Mouse (Mus musculus): ENCODE data around the gene Fam189a2. TPM values are rescaled to one million over a fixed set of nuclear protein-coding genes. Genes with fewer than 3 reads are reported as not detected.

Gene Fam189a2
- polyA plus RNA-seq, 1 experiment from 2014 or later = 0.42 TPM

DNA sequence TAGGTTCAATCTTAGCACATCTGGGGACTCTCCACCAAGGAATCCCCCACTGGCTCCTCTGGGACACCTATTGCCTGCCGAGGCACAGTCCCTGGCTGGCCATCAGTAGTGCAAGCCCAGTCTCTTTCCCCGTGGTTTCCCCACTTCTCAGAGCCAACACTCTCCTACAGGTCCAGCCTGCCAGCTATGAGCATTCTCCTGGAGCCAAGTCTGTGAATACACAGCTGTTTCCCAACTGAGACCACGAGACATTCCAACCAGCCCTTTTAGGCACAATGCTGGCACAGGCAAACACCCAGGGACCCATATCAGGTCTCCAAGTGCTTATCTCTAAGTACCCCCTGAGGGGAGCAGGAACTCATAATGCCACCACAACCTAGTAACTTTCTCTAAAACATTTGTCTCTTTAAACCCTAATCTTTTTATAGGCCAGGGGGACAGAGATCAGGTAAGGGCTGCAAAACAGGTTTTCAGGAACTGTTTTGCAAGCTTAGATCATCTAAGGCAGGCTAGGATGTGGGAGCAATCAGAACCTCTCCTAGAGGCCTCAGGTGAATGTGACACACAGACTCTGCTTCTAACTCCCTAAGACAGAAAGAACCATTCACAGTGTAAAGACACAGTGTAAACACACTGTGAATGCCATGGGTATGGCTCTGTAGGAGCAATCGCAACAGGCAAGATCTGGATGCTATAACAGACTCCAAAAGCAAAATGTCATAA lies 23.0 kb downstream of the Fam189a2 start:
- WGBS = 59% methylated on average over 4 of the region's 4 CpGs
- Histone ChIP-seq H3K27ac (no peak overlapping the region), H3K9ac (no peak overlapping the region), H3K36me3 (no peaks in the 10 kb centered on the region), H3K9me3 (no peaks in the 10 kb centered on the region), H3K4me3 (replicated peaks) (no peak overlapping the region), H3K27me3 (replicated peaks) (no peaks in the 10 kb centered on the region), H3K4me2 (no peak overlapping the region), H3K4me1 (no peaks in the 10 kb centered on the region)
- peak; percentile 77 for ATAC-seq (ENCODE audit: insufficient read depth, low FRiP score, low read depth)

GRCm38 (mm10) chr19:24007002-24007637 lies 23.7 kb downstream of the Fam189a2 start:
- 87% methylated on average over 10 of the region's 10 CpGs for WGBS
- Histone ChIP-seq H3K4me3 (replicated peaks) (no peak overlapping the region), H3K4me1 (no peaks in the 10 kb centered on the region), H3K9me3 (no peaks in the 10 kb centered on the region), H3K27me3 (replicated peaks) (no peaks in the 10 kb centered on the region), H3K4me2 (no peak overlapping the region), H3K36me3 (no peaks in the 10 kb centered on the region), H3K27ac (no peak overlapping the region), H3K9ac (no peak overlapping the region)
- no peak for ATAC-seq (ENCODE audit: insufficient read depth, low FRiP score, low read depth)

DNA sequence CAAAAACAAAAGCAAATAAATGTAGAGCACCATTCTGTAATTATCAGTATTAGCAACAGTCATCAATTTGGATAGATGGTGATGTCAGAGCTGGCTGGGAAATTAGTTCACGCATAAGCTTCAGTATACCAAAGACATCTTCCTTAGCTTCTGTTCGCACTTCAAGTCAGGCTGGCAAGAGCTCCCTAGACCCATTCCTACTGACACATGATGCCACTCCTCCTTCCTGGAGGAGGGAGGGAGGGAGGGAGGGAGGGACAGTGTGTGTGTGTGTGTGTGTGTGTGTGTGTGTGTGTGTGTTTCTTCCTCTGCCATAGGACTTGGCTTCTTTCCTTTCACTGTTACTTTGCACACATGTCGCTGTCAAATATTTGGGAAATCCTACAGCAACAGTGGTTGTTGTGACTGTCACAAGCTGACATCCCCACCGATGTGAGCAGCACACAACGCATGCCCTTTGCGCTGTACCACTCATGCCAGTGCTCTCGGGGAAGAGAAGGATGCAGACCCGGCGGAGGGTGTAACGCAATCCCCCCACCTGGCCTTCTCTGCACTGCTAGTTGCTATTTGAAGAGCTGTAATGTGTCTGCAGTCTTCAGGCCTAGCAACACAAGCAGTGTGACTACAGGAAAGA lies 34.9 kb downstream of the Fam189a2 start:
- no peak for ATAC-seq (ENCODE audit: insufficient read depth, low FRiP score, low read depth)
- Histone ChIP-seq H3K4me1 (no peaks in the 10 kb centered on the region), H3K27me3 (replicated peaks) (no peaks in the 10 kb centered on the region), H3K4me2 (no peak overlapping the region), H3K27ac (no peak overlapping the region), H3K9me3 (no peaks in the 10 kb centered on the region), H3K4me3 (replicated peaks) (no peak overlapping the region), H3K36me3 (no peaks in the 10 kb centered on the region), H3K9ac (no peak overlapping the region)
- WGBS = 80% methylated on average over 10 of the region's 10 CpGs

GRCm38 (mm10) chr19:23988166-23988565 lies 42.7 kb downstream of the Fam189a2 start:
- Histone ChIP-seq H3K27me3 (replicated peaks) (no peaks in the 10 kb centered on the region), H3K36me3 (no peaks in the 10 kb centered on the region), H3K9me3 (no peaks in the 10 kb centered on the region), H3K4me3 (replicated peaks) (no peak overlapping the region), H3K9ac (no peak overlapping the region), H3K27ac (no peak overlapping the region), H3K4me2 (no peak overlapping the region), H3K4me1 (no peaks in the 10 kb centered on the region)
- no peak for ATAC-seq (ENCODE audit: insufficient read depth, low FRiP score, low read depth)
- 90% methylated on average over 4 of the region's 4 CpGs for WGBS

DNA sequence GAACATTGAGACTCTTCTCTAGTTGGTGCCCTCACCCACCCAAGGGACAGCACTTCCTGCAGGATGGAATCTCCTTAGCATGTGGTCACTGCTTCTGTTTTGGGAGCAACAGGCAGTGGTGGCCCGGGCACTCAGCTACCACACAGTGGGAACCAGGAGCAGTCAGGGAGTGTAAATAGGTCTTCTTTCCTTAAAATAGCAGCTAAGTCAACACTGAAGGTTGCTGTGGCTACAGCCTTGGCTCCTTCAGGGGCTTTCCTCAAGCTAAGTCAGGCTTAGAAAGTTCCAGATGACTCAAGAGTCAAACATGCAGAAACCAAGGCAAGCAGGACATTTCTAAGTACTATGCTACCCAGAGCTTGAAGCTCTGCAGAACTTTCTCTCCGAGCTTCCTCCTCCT lies 43.5 kb downstream of the Fam189a2 start:
- no peak overlapping the region for H3K4me2 ChIP-seq
- WGBS = 56% methylated on average over 2 of the region's 2 CpGs
- no peaks in the 10 kb centered on the region for H3K27me3 ChIP-seq (replicated peaks)
- H3K36me3 ChIP-seq = no peaks in the 10 kb centered on the region
- H3K9ac ChIP-seq = no peak overlapping the region
- no peaks in the 10 kb centered on the region for H3K9me3 ChIP-seq
- no peak overlapping the region for H3K4me3 ChIP-seq (replicated peaks)
- no peak overlapping the region for H3K27ac ChIP-seq
- no peaks in the 10 kb centered on the region for H3K4me1 ChIP-seq
- no peak for ATAC-seq (ENCODE audit: insufficient read depth, low FRiP score, low read depth)

- 38% methylated on average over 6 of the region's 6 CpGs for WGBS
- Histone ChIP-seq H3K27me3 (replicated peaks) (no peaks in the 10 kb centered on the region), H3K4me1 (no peaks in the 10 kb centered on the region), H3K4me2 (no peak overlapping the region), H3K9ac (no peak overlapping the region), H3K9me3 (no peaks in the 10 kb centered on the region), H3K4me3 (replicated peaks) (no peak overlapping the region), H3K27ac (no peak overlapping the region), H3K36me3 (no peaks in the 10 kb centered on the region)
- ATAC-seq (ENCODE audit: insufficient read depth, low FRiP score, low read depth) = no peak
These were observed 46.6 kb downstream of the Fam189a2 start for GRCm38 (mm10) chr19:23984186-23984585.

DNA sequence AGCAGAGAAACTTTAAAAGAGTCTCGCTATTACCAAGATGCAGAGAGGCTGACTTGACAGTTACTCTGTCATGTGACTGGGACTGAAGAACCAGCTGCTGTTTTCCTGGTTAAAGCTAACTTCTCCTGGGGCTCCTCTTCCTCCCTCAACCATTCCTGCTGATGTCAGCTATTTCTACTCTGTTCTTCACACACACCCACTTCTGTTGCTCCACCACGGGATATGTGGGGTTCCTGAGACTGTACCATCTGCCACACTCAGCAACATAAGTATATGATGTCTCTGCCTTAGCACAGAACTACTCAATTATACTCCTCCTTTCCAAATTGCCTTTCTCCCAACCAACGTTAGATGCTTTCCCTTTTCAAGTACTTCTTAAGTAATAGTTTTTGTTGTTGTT lies 50.2 kb downstream of the Fam189a2 start:
- 65% methylated on average over 3 of the region's 3 CpGs for WGBS
- ATAC-seq (ENCODE audit: insufficient read depth, low FRiP score, low read depth) = no peak
- H3K36me3 ChIP-seq = no peaks in the 10 kb centered on the region
- no peak overlapping the region for H3K9ac ChIP-seq
- no peaks in the 10 kb centered on the region for H3K4me1 ChIP-seq
- H3K27ac ChIP-seq = no peak overlapping the region
- H3K27me3 ChIP-seq (replicated peaks) = no peaks in the 10 kb centered on the region
- H3K9me3 ChIP-seq = no peaks in the 10 kb centered on the region
- no peak overlapping the region for H3K4me2 ChIP-seq
- H3K4me3 ChIP-seq (replicated peaks) = no peak overlapping the region

- H3K4me2 ChIP-seq = no peak overlapping the region
- no peak for ATAC-seq (ENCODE audit: insufficient read depth, low FRiP score, low read depth)
- H3K36me3 ChIP-seq = no peaks in the 10 kb centered on the region
- no peaks in the 10 kb centered on the region for H3K27me3 ChIP-seq (replicated peaks)
- no peak overlapping the region for H3K27ac ChIP-seq
- WGBS = 56% methylated on average over 6 of the region's 6 CpGs
- H3K4me1 ChIP-seq = peaks cover 5% of the 10 kb centered on the region
- H3K9me3 ChIP-seq = no peaks in the 10 kb centered on the region
- no peak overlapping the region for H3K9ac ChIP-seq
- H3K4me3 ChIP-seq (replicated peaks) = no peak overlapping the region
These were observed 52.8 kb downstream of the Fam189a2 start for GRCm38 (mm10) chr19:23977901-23978443.

DNA sequence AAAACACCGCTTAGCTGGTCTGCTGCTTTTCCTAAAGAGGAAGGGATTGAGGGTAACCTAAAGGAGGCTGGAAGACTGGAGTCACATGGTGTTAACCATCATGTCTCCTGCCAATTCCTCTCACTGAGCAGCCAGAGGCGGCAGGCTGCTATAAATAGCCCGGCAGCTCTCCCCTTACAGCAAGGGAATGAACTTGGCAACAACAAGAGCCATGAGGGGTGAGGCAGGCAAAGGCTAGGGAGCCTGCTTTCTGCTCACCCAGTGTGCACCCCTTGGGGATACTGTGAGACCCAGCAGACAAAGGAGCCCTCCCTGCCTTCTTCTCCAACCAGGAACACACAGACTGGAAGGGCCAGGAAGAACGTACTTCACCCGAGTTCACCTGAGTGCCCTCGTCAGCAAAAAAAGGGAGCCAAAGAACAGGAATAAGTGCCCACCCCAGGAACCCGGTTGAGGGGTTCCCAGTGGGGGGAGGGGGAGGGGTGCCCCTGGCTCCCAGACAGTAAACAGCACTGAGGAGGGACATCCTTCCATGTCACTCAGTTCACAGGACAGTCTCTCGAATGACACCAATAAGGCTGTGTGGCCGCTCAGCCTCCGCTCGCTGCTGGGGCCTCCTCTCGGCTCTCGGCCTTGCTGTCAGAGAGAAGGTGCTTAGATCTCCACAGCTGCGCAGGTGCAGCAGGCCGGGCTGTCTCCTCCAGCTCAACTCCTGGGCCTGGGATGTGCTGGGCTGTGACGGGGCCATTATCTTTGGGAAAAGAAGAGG lies 57.8 kb downstream of the Fam189a2 start:
- Histone ChIP-seq H3K27ac (no peak overlapping the region), H3K4me1 (peaks cover 5% of the 10 kb centered on the region), H3K4me3 (replicated peaks) (no peak overlapping the region), H3K9ac (no peak overlapping the region; the same call in 1 of the 2 replicates), H3K36me3 (no peaks in the 10 kb centered on the region), H3K27me3 (replicated peaks) (no peaks in the 10 kb centered on the region), H3K4me2 (no peak overlapping the region), H3K9me3 (no peaks in the 10 kb centered on the region)
- ATAC-seq (ENCODE audit: insufficient read depth, low FRiP score, low read depth) = peak; percentile 78
- WGBS = 61% methylated on average over 16 of the region's 16 CpGs

DNA sequence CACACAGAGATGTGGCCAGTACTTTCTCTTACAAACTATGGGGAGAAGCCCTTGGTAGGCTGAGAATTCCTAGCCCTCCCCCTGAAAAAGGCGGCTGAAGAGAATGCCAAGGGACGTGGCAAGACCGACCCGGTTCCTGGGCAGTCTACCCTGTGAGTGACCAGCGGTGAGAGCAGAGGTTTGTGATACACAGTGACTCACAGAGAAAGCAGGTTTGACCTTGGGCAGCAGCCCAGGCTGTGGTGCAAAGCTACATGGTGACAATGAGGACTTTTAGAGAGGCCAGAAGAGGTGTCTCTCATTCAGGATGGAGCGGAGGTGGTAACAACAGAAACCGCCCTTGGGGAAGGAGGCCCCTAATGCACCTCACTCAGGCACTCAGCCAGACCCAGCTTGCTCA lies 59.4 kb downstream of the Fam189a2 start:
- Histone ChIP-seq H3K9ac (no peak overlapping the region), H3K4me2 (no peak overlapping the region), H3K27me3 (replicated peaks) (no peaks in the 10 kb centered on the region), H3K36me3 (no peaks in the 10 kb centered on the region), H3K4me3 (replicated peaks) (no peak overlapping the region), H3K27ac (no peak overlapping the region), H3K9me3 (no peaks in the 10 kb centered on the region), H3K4me1 (peaks cover 16% of the 10 kb centered on the region)
- WGBS = 94% methylated on average over 7 of the region's 7 CpGs
- ATAC-seq (ENCODE audit: insufficient read depth, low FRiP score, low read depth) = no peak

DNA sequence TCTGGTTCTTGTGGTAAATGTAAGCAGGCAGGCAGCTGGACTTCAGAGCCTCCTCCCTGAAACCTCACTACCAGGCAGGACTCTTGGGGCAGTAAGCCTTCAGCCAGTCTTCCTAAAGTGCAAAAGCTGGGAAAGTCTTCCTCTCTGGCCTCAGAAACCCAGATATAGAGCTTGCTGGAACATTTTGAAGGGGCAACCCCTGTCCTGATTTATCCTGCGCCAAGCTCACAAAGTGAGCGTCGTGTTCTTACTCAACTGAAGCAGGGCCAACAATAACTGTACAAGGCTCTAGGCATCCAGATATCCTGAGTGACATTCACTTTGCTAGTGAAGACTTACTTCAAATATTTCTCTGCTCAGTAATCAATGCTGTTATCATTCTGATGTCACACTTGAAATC lies 60.4 kb downstream of the Fam189a2 start:
- ATAC-seq (ENCODE audit: insufficient read depth, low FRiP score, low read depth) = no peak
- H3K4me2 ChIP-seq = no peak overlapping the region
- no peak overlapping the region for H3K9ac ChIP-seq
- no peaks in the 10 kb centered on the region for H3K36me3 ChIP-seq
- H3K4me3 ChIP-seq (replicated peaks) = no peak overlapping the region
- no peak overlapping the region for H3K27ac ChIP-seq
- H3K9me3 ChIP-seq = no peaks in the 10 kb centered on the region
- H3K27me3 ChIP-seq (replicated peaks) = no peaks in the 10 kb centered on the region
- 88% methylated on average over 3 of the region's 3 CpGs for WGBS
- peaks cover 16% of the 10 kb centered on the region for H3K4me1 ChIP-seq

- Histone ChIP-seq H3K27ac (no peak overlapping the region), H3K36me3 (no peaks in the 10 kb centered on the region), H3K4me1 (peaks cover 16% of the 10 kb centered on the region), H3K27me3 (replicated peaks) (no peaks in the 10 kb centered on the region), H3K4me3 (replicated peaks) (no peak overlapping the region), H3K9ac (no peak overlapping the region), H3K9me3 (no peaks in the 10 kb centered on the region), H3K4me2 (no peak overlapping the region)
- 83% methylated on average over 2 of the region's 2 CpGs for WGBS
- no peak for ATAC-seq (ENCODE audit: insufficient read depth, low FRiP score, low read depth)
These were observed 62.0 kb downstream of the Fam189a2 start for GRCm38 (mm10) chr19:23968862-23969225.
